Mouse (Mus musculus): ENCODE measurements around the gene Ccnl2. TPM values are rescaled to one million over a fixed set of nuclear protein-coding genes. Genes with fewer than 3 reads are reported as not detected.

Gene Ccnl2
- polyA plus RNA-seq, 1 experiment from 2014 or later, result 256 TPM

GRCm38 (mm10) chr4:155851368-155851767, 39.1 kb downstream of the Ccnl2 start:
- Histone ChIP-seq H3K9me3 (no peaks in the 10 kb centered on the region), H3K9ac (replicated peaks) (no peak overlapping the region), H3K27me3 (no peaks in the 10 kb centered on the region), H3K4me1 (replicated peaks) (peaks cover 19% of the 10 kb centered on the region), H3K4me2 (no peak overlapping the region), H3K4me3 (replicated peaks) (no peak overlapping the region), H3K27ac (no peak overlapping the region), H3K36me3 (peaks cover 33% of the 10 kb centered on the region)
- 94% methylated on average over 3 of the region's 3 CpGs for WGBS
- no peak for ATAC-seq (ENCODE audit: insufficient number of reproducible peaks, insufficient read depth, low FRiP score, low TSS enrichment, low read depth)

GRCm38 (mm10) chr4:155851951-155852411, 39.7 kb downstream of the Ccnl2 start:
- Histone ChIP-seq H3K4me3 (replicated peaks) (no peak overlapping the region), H3K27me3 (no peaks in the 10 kb centered on the region), H3K36me3 (peaks cover 39% of the 10 kb centered on the region), H3K4me2 (no peak overlapping the region), H3K4me1 (replicated peaks) (peaks cover 13% of the 10 kb centered on the region), H3K27ac (no peak overlapping the region), H3K9ac (replicated peaks) (no peak overlapping the region), H3K9me3 (no peaks in the 10 kb centered on the region)
- WGBS, result 80% methylated on average over 2 of the region's 2 CpGs
- no peak for ATAC-seq (ENCODE audit: insufficient number of reproducible peaks, insufficient read depth, low FRiP score, low TSS enrichment, low read depth)

- no peak overlapping the region for H3K9ac ChIP-seq (replicated peaks)
- no peaks in the 10 kb centered on the region for H3K9me3 ChIP-seq
- no peak overlapping the region for H3K4me3 ChIP-seq (replicated peaks)
- no peak overlapping the region for H3K27ac ChIP-seq
- H3K27me3 ChIP-seq, result no peaks in the 10 kb centered on the region
- no peak for ATAC-seq (ENCODE audit: insufficient number of reproducible peaks, insufficient read depth, low FRiP score, low TSS enrichment, low read depth)
- no peak overlapping the region for H3K4me2 ChIP-seq
- 94% methylated on average over 9 of the region's 9 CpGs for WGBS
- H3K36me3 ChIP-seq, result peaks cover 51% of the 10 kb centered on the region
- H3K4me1 ChIP-seq (replicated peaks), result peaks cover 6% of the 10 kb centered on the region
Measured at GRCm38 (mm10) chr4:155853421-155853820, 41.1 kb downstream of the Ccnl2 start.

- Histone ChIP-seq H3K36me3 (peaks cover 62% of the 10 kb centered on the region), H3K27me3 (no peaks in the 10 kb centered on the region), H3K9ac (replicated peaks) (no peak overlapping the region), H3K4me3 (replicated peaks) (no peak overlapping the region), H3K27ac (no peak overlapping the region), H3K9me3 (no peaks in the 10 kb centered on the region), H3K4me1 (replicated peaks) (no peaks in the 10 kb centered on the region), H3K4me2 (no peak overlapping the region)
- WGBS, result 97% methylated on average over 12 of the region's 12 CpGs
- no peak for ATAC-seq (ENCODE audit: insufficient number of reproducible peaks, insufficient read depth, low FRiP score, low TSS enrichment, low read depth)
Measured at GRCm38 (mm10) chr4:155854991-155855390, 42.7 kb downstream of the Ccnl2 start.

- WGBS, result 92% methylated on average over 12 of the region's 12 CpGs
- peaks cover 72% of the 10 kb centered on the region for H3K36me3 ChIP-seq
- no peak for ATAC-seq (ENCODE audit: insufficient number of reproducible peaks, insufficient read depth, low FRiP score, low TSS enrichment, low read depth)
Measured at GRCm38 (mm10) chr4:155856071-155856470, 43.8 kb downstream of the Ccnl2 start.

GRCm38 (mm10) chr4:155856881-155857280, 44.6 kb downstream of the Ccnl2 start:
- 82% methylated on average over 3 of the region's 3 CpGs for WGBS
- Histone ChIP-seq H3K4me3 (replicated peaks) (no peak overlapping the region), H3K36me3 (peaks cover 76% of the 10 kb centered on the region), H3K4me2 (no peak overlapping the region), H3K9ac (replicated peaks) (no peak overlapping the region), H3K9me3 (no peaks in the 10 kb centered on the region), H3K27me3 (no peaks in the 10 kb centered on the region), H3K4me1 (replicated peaks) (no peaks in the 10 kb centered on the region), H3K27ac (no peak overlapping the region)
- no peak for ATAC-seq (ENCODE audit: insufficient number of reproducible peaks, insufficient read depth, low FRiP score, low TSS enrichment, low read depth)

More at GRCm38 (mm10) chr4:155856071-155856470, 43.8 kb downstream of the Ccnl2 start:
- H3K27ac ChIP-seq, result no peak overlapping the region
- no peak overlapping the region for H3K9ac ChIP-seq (replicated peaks)
- no peaks in the 10 kb centered on the region for H3K4me1 ChIP-seq (replicated peaks)
- H3K9me3 ChIP-seq, result no peaks in the 10 kb centered on the region
- H3K4me2 ChIP-seq, result no peak overlapping the region
- no peaks in the 10 kb centered on the region for H3K27me3 ChIP-seq
- H3K4me3 ChIP-seq (replicated peaks), result no peak overlapping the region

- Histone ChIP-seq H3K27ac (no peak overlapping the region), H3K27me3 (no peaks in the 10 kb centered on the region), H3K9me3 (no peaks in the 10 kb centered on the region), H3K4me3 (replicated peaks) (no peak overlapping the region), H3K36me3 (peaks cover 64% of the 10 kb centered on the region), H3K4me2 (no peak overlapping the region), H3K4me1 (replicated peaks) (no peaks in the 10 kb centered on the region), H3K9ac (replicated peaks) (no peak overlapping the region)
- 15% methylated on average over 13 of the region's 13 CpGs for WGBS
- peak; percentile 34 for ATAC-seq (ENCODE audit: insufficient number of reproducible peaks, insufficient read depth, low FRiP score, low TSS enrichment, low read depth)
Measured at GRCm38 (mm10) chr4:155859318-155859717, 47.0 kb downstream of the Ccnl2 start.

- WGBS, result 88% methylated on average over 7 of the region's 7 CpGs
Measured at GRCm38 (mm10) chr4:155861787-155862186, 49.5 kb downstream of the Ccnl2 start.

GRCm38 (mm10) chr4:155863001-155863400, 50.7 kb downstream of the Ccnl2 start, which contains the start of gene Tas1r3:
TSS of gene Tas1r3 (minus strand) at chr4:155863362.
- WGBS, result 82% methylated on average over 5 of the region's 5 CpGs
- Histone ChIP-seq H3K4me1 (replicated peaks) (no peaks in the 10 kb centered on the region), H3K9me3 (no peaks in the 10 kb centered on the region), H3K4me3 (replicated peaks) (no peak within 1 kb of the TSS), H3K27me3 (no peaks in the 10 kb centered on the region), H3K9ac (replicated peaks) (no peak within 1 kb of the TSS), H3K4me2 (no peak within 1 kb of the TSS), H3K36me3 (peaks cover 53% of the 10 kb centered on the region), H3K27ac (no peak within 1 kb of the TSS)
- no peak for ATAC-seq (ENCODE audit: insufficient number of reproducible peaks, insufficient read depth, low FRiP score, low TSS enrichment, low read depth)

More at GRCm38 (mm10) chr4:155861787-155862186, 49.5 kb downstream of the Ccnl2 start:
- ATAC-seq (ENCODE audit: insufficient number of reproducible peaks, insufficient read depth, low FRiP score, low TSS enrichment, low read depth), result no peak
- Histone ChIP-seq H3K36me3 (peaks cover 57% of the 10 kb centered on the region), H3K4me2 (no peak overlapping the region), H3K4me1 (replicated peaks) (no peaks in the 10 kb centered on the region), H3K27me3 (no peaks in the 10 kb centered on the region), H3K27ac (no peak overlapping the region), H3K4me3 (replicated peaks) (no peak overlapping the region), H3K9ac (replicated peaks) (no peak overlapping the region), H3K9me3 (no peaks in the 10 kb centered on the region)

GRCm38 (mm10) chr4:155868614-155869298, 56.5 kb downstream of the Ccnl2 start:
- Histone ChIP-seq H3K9ac (replicated peaks) (peak overlapping the region; percentile 71), H3K27me3 (no peaks in the 10 kb centered on the region), H3K9me3 (no peaks in the 10 kb centered on the region), H3K4me3 (replicated peaks) (peak overlapping the region; percentile 76), H3K4me2 (peak overlapping the region; percentile 85), H3K36me3 (peaks cover 48% of the 10 kb centered on the region), H3K27ac (no peak overlapping the region), H3K4me1 (replicated peaks) (peaks cover 21% of the 10 kb centered on the region)
- WGBS, result 10% methylated on average over 22 of the region's 22 CpGs
- ATAC-seq (ENCODE audit: insufficient number of reproducible peaks, insufficient read depth, low FRiP score, low TSS enrichment, low read depth), result peak; percentile 49

- Histone ChIP-seq H3K9ac (replicated peaks) (peak within 1 kb of the TSS; percentile 81), H3K4me3 (replicated peaks) (peak within 1 kb of the TSS; percentile 76), H3K4me2 (peak within 1 kb of the TSS; percentile 85), H3K27ac (no peak within 1 kb of the TSS), H3K27me3 (no peaks in the 10 kb centered on the region), H3K4me1 (replicated peaks) (peaks cover 21% of the 10 kb centered on the region), H3K36me3 (peaks cover 55% of the 10 kb centered on the region), H3K9me3 (no peaks in the 10 kb centered on the region)
- ATAC-seq (ENCODE audit: insufficient number of reproducible peaks, insufficient read depth, low FRiP score, low TSS enrichment, low read depth), result peak; percentile 95
- under 1% methylated on average over 63 of the region's 63 CpGs for WGBS
Measured at GRCm38 (mm10) chr4:155869317-155870033, 57.2 kb downstream of the Ccnl2 start, which contains the start of the genes Cptp and Ints11. TSS of gene Cptp (minus strand) at chr4:155869440. TSS of gene Ints11 (plus strand) at chr4:155869546.

Measured in limb, embryonic 12.5 days (tissue).